Comparison of ENCODE assay signal across 9 mouse cellular contexts in genomic region chr12:81796541-81796940, GRCm38 (mm10). TPM values are rescaled to one million over a fixed set of nuclear protein-coding genes. Genes with fewer than 3 reads are reported as not detected.
DNase-seq lines count a peak whose midpoint lies in the region; TF ChIP-seq lines count a peak whose summit lies in the region.
"Had no signal": no experiment of that assay in that cellular context is flagged by ENCODE, and none has a peak within 500 bp of the region (broad histone marks: within the 10 kb centered on the region; RNA-seq: fewer than 3 reads in every experiment).

No protein-coding gene starts in this region.

- H3K4me1 ChIP-seq in lung, adult 2 months (ENCODE audit: control insufficient read depth, insufficient read depth, low read length): no peaks in the 10 kb centered on the region

- TF ChIP-seq POLR2A in lung, adult 2 months (IDR thresholded peaks at IDR 0.05; ENCODE audit: borderline replicate concordance, extremely low read depth, low read depth, low read length): no peak

- WGBS in lung, adult 2 months: 5% methylated on average over 7 of the region's 7 CpGs

- TF ChIP-seq CTCF in lung, adult 2 months (IDR thresholded peaks at IDR 0.05; ENCODE audit: insufficient read depth, low read length): peak; percentile 95

- no peak overlapping the region for H3K4me3 ChIP-seq in lung, adult 2 months (replicated peaks; ENCODE audit: extremely low read depth, low read depth, low read length)
- H3K4me3 ChIP-seq: erythroblast, embryonic 14.5 days had no signal

- DNase-seq in 3T3-L1 (ENCODE audit: low read depth, low spot score) (peak; percentile 84), MEL-GATA-1-ER (ENCODE audit: extremely low read depth, low read depth) (peak; percentile 45)
- peak; percentile 84 for DNase-seq in cerebellum, adult 9-10 months
- peak; percentile 83 to 86 for DNase-seq in frontal cortex, postnatal 36 days (ENCODE audit: low spot score in 2 of 2)
- peak; percentile 81 for DNase-seq in kidney, postnatal 14 days
- DNase-seq in lung, adult 2 months: peak; percentile 82
- peak; percentile 83 for DNase-seq in retina, postnatal 1 day
- peak; percentile 56 to 76 for DNase-seq in urinary bladder, adult 18-20 months (ENCODE audit: low spot score in 2 of 2)

RNA-seq across cellular contexts. Expression of gene Map3k9, which starts 15.6 kb away (rescaled TPM):
- polyA plus RNA-seq in lung, adult 2 months (2012; rRNA removed): 5.9 and 6.7 TPM in 2 replicates
- polyA plus RNA-seq: erythroblast, embryonic 14.5 days had no signal
